23 mouse cellular contexts compared by ENCODE assay signal in genomic region chr1:88463241-88463640, GRCm38 (mm10). TPM values are rescaled to one million over a fixed set of nuclear protein-coding genes. Genes with fewer than 3 reads are reported as not detected.
DNase-seq lines count a peak whose midpoint lies in the region; ATAC-seq and TF ChIP-seq lines count a peak whose summit lies in the region.
"Had no signal": no experiment of that assay in that cellular context is flagged by ENCODE, and none has a peak within 500 bp of the region (broad histone marks: within the 10 kb centered on the region; RNA-seq: fewer than 3 reads in every experiment).

No protein-coding gene starts in this region.

- H3K4me3 ChIP-seq in kidney, postnatal 0 days (replicated peaks; ENCODE audit: low read depth, low read length), result no peak overlapping the region
- H3K4me3 ChIP-seq in limb, embryonic 14.5 days (replicated peaks; ENCODE audit: low read length), result no peak overlapping the region
- H3K4me3 ChIP-seq in stomach, embryonic 16.5 days (replicated peaks; ENCODE audit: low read length), result no peak overlapping the region
- H3K4me3 ChIP-seq: embryonic facial prominence, embryonic 12.5 days; forebrain, embryonic 13.5 days; limb, embryonic 13.5 days; liver, embryonic 13.5 days; neural tube, embryonic 15.5 days had no signal

- H3K9ac ChIP-seq in kidney, postnatal 0 days (ENCODE audit: low read depth, low read length), result no peak overlapping the region
- no peak overlapping the region for H3K9ac ChIP-seq in limb, embryonic 14.5 days (ENCODE audit: low read depth, low read length, severe bottlenecking)
- no peak overlapping the region for H3K9ac ChIP-seq in stomach, embryonic 16.5 days (ENCODE audit: low read length)
- H3K9ac ChIP-seq: embryonic facial prominence, embryonic 12.5 days; forebrain, embryonic 13.5 days; limb, embryonic 13.5 days; liver, embryonic 13.5 days; neural tube, embryonic 15.5 days had no signal

- no peaks in the 10 kb centered on the region for H3K36me3 ChIP-seq in kidney, postnatal 0 days (ENCODE audit: insufficient read depth, low read length)
- H3K36me3 ChIP-seq in limb, embryonic 14.5 days (ENCODE audit: control insufficient read depth, insufficient read depth, low read length), result no peaks in the 10 kb centered on the region
- H3K36me3 ChIP-seq in stomach, embryonic 16.5 days (ENCODE audit: control insufficient read depth, insufficient read depth, low read length), result no peaks in the 10 kb centered on the region
- H3K36me3 ChIP-seq: embryonic facial prominence, embryonic 12.5 days; limb, embryonic 13.5 days; liver, embryonic 13.5 days; neural tube, embryonic 15.5 days had no signal

- no peak for ATAC-seq in kidney, postnatal 0 days (replicated peaks; ENCODE audit: low FRiP score, low read depth)
- ATAC-seq in limb, embryonic 14.5 days (ENCODE audit: low FRiP score, low read depth), result no peak
- ATAC-seq in stomach, embryonic 16.5 days (ENCODE audit: insufficient read depth, low FRiP score), result no peak
- ATAC-seq in cerebellum, adult (ENCODE audit: insufficient number of reproducible peaks, low FRiP score, low TSS enrichment), result no peak
- ATAC-seq: forebrain, embryonic 13.5 days had no signal

- H3K27ac ChIP-seq in kidney, postnatal 0 days, result 0 out of 2 replicates have a peak overlapping the region, but pooled peaks have one; percentile 25
- H3K27ac ChIP-seq in limb, embryonic 14.5 days (replicated peaks; ENCODE audit: low read depth, low read length), result 0 out of 2 replicates have a peak overlapping the region, but pooled peaks have one; percentile 26
- 0 out of 2 replicates have a peak overlapping the region, but pooled peaks have one; percentile 34 for H3K27ac ChIP-seq in stomach, embryonic 16.5 days (ENCODE audit: low read length)
- H3K27ac ChIP-seq: embryonic facial prominence, embryonic 12.5 days; forebrain, embryonic 13.5 days; limb, embryonic 13.5 days; liver, embryonic 13.5 days; macrophage; neural tube, embryonic 15.5 days had no signal

- WGBS in kidney, postnatal 0 days, result 88% methylated on average over 3 of the region's 3 CpGs
- 80% methylated on average over 3 of the region's 3 CpGs for WGBS in limb, embryonic 14.5 days
- 78% methylated on average over 3 of the region's 3 CpGs for WGBS in stomach, embryonic 16.5 days

- H3K4me1 ChIP-seq in kidney, postnatal 0 days (replicated peaks; ENCODE audit: insufficient read depth, low read length), result no peaks in the 10 kb centered on the region
- peaks cover 12% of the 10 kb centered on the region for H3K4me1 ChIP-seq in limb, embryonic 14.5 days (ENCODE audit: control insufficient read depth, insufficient read depth, low read length)
- peaks cover 6% of the 10 kb centered on the region for H3K4me1 ChIP-seq in stomach, embryonic 16.5 days (ENCODE audit: control insufficient read depth, insufficient read depth, low read length)
- H3K4me1 ChIP-seq: liver, embryonic 13.5 days; neural tube, embryonic 15.5 days had no signal

- no peaks in the 10 kb centered on the region for H3K27me3 ChIP-seq in kidney, postnatal 0 days (ENCODE audit: insufficient read depth, low read length)
- no peaks in the 10 kb centered on the region for H3K27me3 ChIP-seq in limb, embryonic 14.5 days (ENCODE audit: control insufficient read depth, insufficient read depth, low read length)
- H3K27me3 ChIP-seq in stomach, embryonic 16.5 days (ENCODE audit: control insufficient read depth, insufficient read depth, low read length), result no peaks in the 10 kb centered on the region
- H3K27me3 ChIP-seq: embryonic facial prominence, embryonic 12.5 days; forebrain, embryonic 13.5 days; limb, embryonic 13.5 days; liver, embryonic 13.5 days; neural tube, embryonic 15.5 days had no signal

- H3K9me3 ChIP-seq in kidney, postnatal 0 days (replicated peaks; ENCODE audit: low read length), result no peaks in the 10 kb centered on the region
- H3K9me3 ChIP-seq in limb, embryonic 14.5 days (ENCODE audit: control insufficient read depth, low read length), result no peaks in the 10 kb centered on the region
- no peaks in the 10 kb centered on the region for H3K9me3 ChIP-seq in stomach, embryonic 16.5 days (replicated peaks; ENCODE audit: control insufficient read depth, low read length)
- H3K9me3 ChIP-seq: embryonic facial prominence, embryonic 12.5 days; forebrain, embryonic 13.5 days; liver, embryonic 13.5 days; neural tube, embryonic 15.5 days had no signal

- TF ChIP-seq CTCF in kidney, postnatal 0 days (IDR thresholded peaks at IDR 0.05; ENCODE audit: low read depth), result no peak

- no peak for DNase-seq in kidney, postnatal 0 days (ENCODE audit: low spot score)
- DNase-seq in kidney, postnatal 36 days, result no peak
- no peak for DNase-seq in limb, embryonic 14.5 days (ENCODE audit: low spot score)
- peak; percentile 29 for DNase-seq in lung, postnatal 10 days
- DNase-seq in frontal cortex, postnatal 36 days (ENCODE audit: low spot score in 2 of 2), result no peak
- DNase-seq: cerebellum, adult 11-12 months; cerebellum, postnatal 10 days; heart, postnatal 10 days; kidney, postnatal 14 days; layer of hippocampus, postnatal 36 days; liver, embryonic 13.5 days; right cerebral cortex, adult 18-20 months; thymus, postnatal 14 days had no signal

- no peak overlapping the region for H3K4me2 ChIP-seq in kidney, postnatal 0 days (ENCODE audit: low read length)
- H3K4me2 ChIP-seq in limb, embryonic 14.5 days (replicated peaks; ENCODE audit: low read depth, low read length, severe bottlenecking), result no peak overlapping the region
- H3K4me2 ChIP-seq in stomach, embryonic 16.5 days (ENCODE audit: low read depth, low read length), result no peak overlapping the region
- H3K4me2 ChIP-seq: embryonic facial prominence, embryonic 12.5 days; forebrain, embryonic 13.5 days; heart, embryonic 11.5 days; limb, embryonic 13.5 days; liver, embryonic 13.5 days; neural tube, embryonic 15.5 days had no signal

- TF ChIP-seq POLR2A in limb, embryonic 14.5 days (IDR thresholded peaks at IDR 0.05; ENCODE audit: borderline replicate concordance, extremely low read depth, insufficient read depth, insufficient read length), result no peak

RNA-seq across cellular contexts. Expression of gene Glrp1, which starts 46.6 kb away (rescaled TPM):
- polyA plus RNA-seq in kidney, postnatal 0 days (2015; fragmentation: Nextera tagmentation; extraction: Ambion mirVana), result 0.09 TPM in 1 of 2 replicates, not detected in the other
- 0.05 TPM in 1 of 2 replicates, not detected in the other for polyA plus RNA-seq in limb, embryonic 14.5 days (2012; rRNA removed)
- not detected in 2 replicates for polyA plus RNA-seq in limb, embryonic 14.5 days (2014; fragmentation: Nextera tagmentation; extraction: Ambion mirVana)
- polyA plus RNA-seq in stomach, embryonic 16.5 days (2015; fragmentation: Nextera tagmentation; extraction: Ambion mirVana), result 0.09 TPM in 1 of 2 replicates, not detected in the other
- polyA plus RNA-seq: embryonic facial prominence, embryonic 12.5 days; forebrain, embryonic 13.5 days; hindbrain, embryonic 11.5 days; limb, embryonic 13.5 days; neural tube, embryonic 15.5 days had no signal

RNA-seq across cellular contexts. Expression of gene Spp2, which starts 56.5 kb away (rescaled TPM):
- polyA plus RNA-seq in kidney, postnatal 0 days (2015; fragmentation: Nextera tagmentation; extraction: Ambion mirVana), result 531 and 571 TPM in 2 replicates
- 1.5 and 1.6 TPM in 2 replicates for polyA plus RNA-seq in limb, embryonic 14.5 days (2012; rRNA removed)
- polyA plus RNA-seq in limb, embryonic 14.5 days (2014; fragmentation: Nextera tagmentation; extraction: Ambion mirVana), result not detected in 2 replicates
- 13.6 and 18.1 TPM in 2 replicates for polyA plus RNA-seq in stomach, embryonic 16.5 days (2015; fragmentation: Nextera tagmentation; extraction: Ambion mirVana)
- polyA plus RNA-seq: embryonic facial prominence, embryonic 12.5 days; forebrain, embryonic 13.5 days; gonadal fat pad, adult 2 months; hindbrain, embryonic 11.5 days; limb, embryonic 13.5 days; macrophage; neural tube, embryonic 15.5 days had no signal

Comparison
In these comparisons a context has a peak if more than half of its experiments do, and no peak if none do; other contexts are left out.
1. RNA of gene Spp2, which starts 56.5 kb away (polyA plus RNA-seq): 531 to 571 TPM in kidney, postnatal 0 days; 13.6 to 18.1 TPM in stomach, embryonic 16.5 days and 1.5 to 1.6 TPM in limb, embryonic 14.5 days; every median in the first group is over 10 times any median in the second.
2. Peak in every context shown above with its lines, with median percentiles within 50 percentile points of each other: H3K27ac ChIP-seq.